Mouse (Mus musculus): Measurements from ENCODE around the gene Ddi2. TPM values are rescaled to one million over a fixed set of nuclear protein-coding genes. Genes with fewer than 3 reads are reported as not detected.

Gene Ddi2
- total RNA-seq, 1 experiment: 48.5 TPM

DNA sequence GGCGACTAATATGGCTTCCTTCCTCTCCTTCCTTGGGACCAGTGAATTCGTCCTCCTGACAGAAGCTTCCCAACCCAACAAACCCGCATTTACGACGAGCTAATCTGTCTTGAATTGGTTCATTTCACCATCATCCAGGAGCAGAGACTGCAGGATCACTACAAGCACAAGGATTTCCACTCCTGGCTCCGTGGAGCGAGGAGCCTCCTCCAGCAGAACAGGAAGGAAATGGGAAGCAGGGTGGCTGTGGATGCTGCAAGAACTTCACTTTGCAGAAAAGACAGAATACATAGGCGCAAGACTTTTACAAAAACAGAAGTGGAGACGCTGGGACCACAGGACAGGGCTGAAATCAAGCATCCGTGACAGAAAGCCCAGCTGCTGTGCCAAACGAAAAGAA is 1.4 kb upstream of the Ddi2 start:
- no peaks in the 10 kb centered on the region for H3K9me3 ChIP-seq (ENCODE audit: control insufficient read depth, insufficient read depth, low read depth, low read length)
- in situ Hi-C loops (cut with MboI; ENCODE audit: low sequenced_read_pairs in 2 of 2, unreplicated experiment in 2 of 2): no loop called here

GRCm38 (mm10) chr4:141723673-141724068 is 452 bp upstream of the Ddi2 start:
- in situ Hi-C loops (cut with MboI; ENCODE audit: low sequenced_read_pairs in 2 of 2, unreplicated experiment in 2 of 2): no loop called here
- Histone ChIP-seq H3K4me3 (ENCODE audit: insufficient read depth in 1 of 2, low read depth in 1 of 2, low read length in 2 of 2, poor library complexity in 1 of 2, severe bottlenecking in 1 of 2) (peak overlapping the region; percentile 32 to 86), H3K27ac (ENCODE audit: insufficient read depth, low read depth, low read length, poor library complexity, severe bottlenecking) (no peak overlapping the region), H3K9me3 (ENCODE audit: control insufficient read depth, insufficient read depth, low read depth, low read length) (no peaks in the 10 kb centered on the region), H3K36me3 (ENCODE audit: control insufficient read depth, insufficient read depth, low read length, poor library complexity, severe bottlenecking) (no peaks in the 10 kb centered on the region), H3K4me1 (ENCODE audit: control insufficient read depth in 2 of 2, insufficient read depth in 2 of 2, low read length in 2 of 2, poor library complexity in 1 of 2) (peaks cover 4 to 5% of the 10 kb centered on the region in 2 experiments), H3K9ac (ENCODE audit: insufficient read depth, low read depth, low read length, poor library complexity, severe bottlenecking) (peak overlapping the region; percentile 55; the same call in 1 of the 2 replicates)
- TF ChIP-seq ZNF384 (IDR thresholded peaks at IDR 0.05; ENCODE audit: low read depth, low read length): no peak
- TF ChIP-seq MAFK (IDR thresholded peaks at IDR 0.05; ENCODE audit: insufficient read depth, low read depth, low read length): no peak
- no peak for TF ChIP-seq ZC3H11A (IDR thresholded peaks at IDR 0.05; ENCODE audit: borderline replicate concordance, low read depth, low read length)
- DNase-seq (ENCODE audit: low read depth, low spot score): no peak

More for the DNA sequence above, 1.4 kb upstream of the Ddi2 start:
- Histone ChIP-seq H3K4me1 (ENCODE audit: control insufficient read depth in 2 of 2, insufficient read depth in 2 of 2, low read length in 2 of 2, poor library complexity in 1 of 2) (peaks cover 4 to 5% of the 10 kb centered on the region in 2 experiments), H3K36me3 (ENCODE audit: control insufficient read depth, insufficient read depth, low read length, poor library complexity, severe bottlenecking) (no peaks in the 10 kb centered on the region), H3K9ac (ENCODE audit: insufficient read depth, low read depth, low read length, poor library complexity, severe bottlenecking) (no peak overlapping the region), H3K27ac (ENCODE audit: insufficient read depth, low read depth, low read length, poor library complexity, severe bottlenecking) (no peak overlapping the region), H3K4me3 (ENCODE audit: insufficient read depth in 1 of 2, low read depth in 1 of 2, low read length in 2 of 2, poor library complexity in 1 of 2, severe bottlenecking in 1 of 2) (no peak overlapping the region)
- TF ChIP-seq HCFC1 (IDR thresholded peaks at IDR 0.05; ENCODE audit: borderline replicate concordance, insufficient read depth, low read length): no peak
- TF ChIP-seq CHD2 (IDR thresholded peaks at IDR 0.05; ENCODE audit: low read depth, low read length): no peak
- no peak for TF ChIP-seq ZNF384 (IDR thresholded peaks at IDR 0.05; ENCODE audit: low read depth, low read length)
- TF ChIP-seq MAFK (IDR thresholded peaks at IDR 0.05; ENCODE audit: insufficient read depth, low read depth, low read length): no peak
- TF ChIP-seq ZC3H11A (IDR thresholded peaks at IDR 0.05; ENCODE audit: borderline replicate concordance, low read depth, low read length): no peak
- no peak for DNase-seq (ENCODE audit: low read depth, low spot score)

GRCm38 (mm10) chr4:141721961-141722360 is 1.3 kb downstream of the Ddi2 start:
- H3K9ac ChIP-seq (ENCODE audit: insufficient read depth, low read depth, low read length, poor library complexity, severe bottlenecking): peak overlapping the region; percentile 7; the same call in 1 of the 2 replicates
- H3K36me3 ChIP-seq (ENCODE audit: control insufficient read depth, insufficient read depth, low read length, poor library complexity, severe bottlenecking): 0 out of 2 replicates have a peak, but pooled peaks cover 2% of the 10 kb centered on the region
- H3K9me3 ChIP-seq (ENCODE audit: control insufficient read depth, insufficient read depth, low read depth, low read length): no peaks in the 10 kb centered on the region
- no peak for DNase-seq (ENCODE audit: low read depth, low spot score)
- in situ Hi-C loops (cut with MboI; ENCODE audit: low sequenced_read_pairs in 2 of 2, unreplicated experiment in 2 of 2): no loop called here
- no peak overlapping the region for H3K27ac ChIP-seq (ENCODE audit: insufficient read depth, low read depth, low read length, poor library complexity, severe bottlenecking)
- H3K4me3 ChIP-seq (ENCODE audit: insufficient read depth in 1 of 2, low read depth in 1 of 2, low read length in 2 of 2, poor library complexity in 1 of 2, severe bottlenecking in 1 of 2): peak overlapping the region; percentile 86 to 94
- peaks cover 4 to 5% of the 10 kb centered on the region in 2 experiments for H3K4me1 ChIP-seq (ENCODE audit: control insufficient read depth in 2 of 2, insufficient read depth in 2 of 2, low read length in 2 of 2, poor library complexity in 1 of 2)
- no peak for TF ChIP-seq HCFC1 (IDR thresholded peaks at IDR 0.05; ENCODE audit: borderline replicate concordance, insufficient read depth, low read length)
- TF ChIP-seq MAFK (IDR thresholded peaks at IDR 0.05; ENCODE audit: insufficient read depth, low read depth, low read length): no peak
- TF ChIP-seq CHD2 (IDR thresholded peaks at IDR 0.05; ENCODE audit: low read depth, low read length): no peak
- no peak for TF ChIP-seq ZNF384 (IDR thresholded peaks at IDR 0.05; ENCODE audit: low read depth, low read length)
- no peak for TF ChIP-seq ZC3H11A (IDR thresholded peaks at IDR 0.05; ENCODE audit: borderline replicate concordance, low read depth, low read length)

DNA sequence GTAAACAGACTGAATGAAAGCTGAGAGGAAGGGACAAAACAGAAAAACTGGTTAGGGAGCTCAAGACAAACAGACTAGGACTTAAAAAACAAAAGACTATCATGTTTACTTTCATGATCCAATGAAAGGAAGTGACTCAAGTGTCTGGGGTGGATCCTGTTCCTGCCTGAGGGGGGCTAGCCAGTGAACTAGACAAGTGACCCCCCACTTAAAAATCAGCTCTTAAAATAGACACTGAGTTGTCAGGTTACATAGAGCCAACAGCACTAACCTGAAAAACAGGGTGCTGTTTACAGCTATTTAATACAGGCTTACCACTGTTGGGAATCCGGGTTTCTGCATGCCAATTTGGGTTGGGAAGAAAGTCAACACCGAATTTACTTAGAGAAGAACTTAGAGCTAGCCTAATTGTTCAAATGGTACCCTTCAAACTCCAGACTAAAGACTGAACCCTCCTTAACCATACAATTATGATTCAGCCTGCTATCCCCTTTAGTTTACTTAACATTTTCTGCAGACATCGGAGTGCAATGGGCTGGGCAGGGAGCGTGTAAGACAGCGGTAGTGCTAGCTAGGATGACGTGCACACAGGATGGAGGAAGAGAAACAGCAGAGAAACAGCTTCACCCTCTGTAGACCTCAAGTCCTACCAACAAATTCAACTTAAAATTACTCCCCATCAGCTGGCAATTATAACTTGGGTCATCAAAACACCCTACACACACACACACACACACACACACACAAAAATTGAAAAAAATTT is 2.3 kb downstream of the Ddi2 start:
- TF ChIP-seq ZNF384 (IDR thresholded peaks at IDR 0.05; ENCODE audit: low read depth, low read length): no peak
- TF ChIP-seq HCFC1 (IDR thresholded peaks at IDR 0.05; ENCODE audit: borderline replicate concordance, insufficient read depth, low read length): no peak
- Histone ChIP-seq H3K9ac (ENCODE audit: insufficient read depth, low read depth, low read length, poor library complexity, severe bottlenecking) (no peak overlapping the region), H3K36me3 (ENCODE audit: control insufficient read depth, insufficient read depth, low read length, poor library complexity, severe bottlenecking) (0 out of 2 replicates have a peak, but pooled peaks cover 2% of the 10 kb centered on the region), H3K9me3 (ENCODE audit: control insufficient read depth, insufficient read depth, low read depth, low read length) (no peaks in the 10 kb centered on the region), H3K27ac (ENCODE audit: insufficient read depth, low read depth, low read length, poor library complexity, severe bottlenecking) (no peak overlapping the region), H3K4me3 (ENCODE audit: insufficient read depth in 1 of 2, low read depth in 1 of 2, low read length in 2 of 2, poor library complexity in 1 of 2, severe bottlenecking in 1 of 2) (no peak overlapping the region; a peak in 1 of 4 replicates), H3K4me1 (ENCODE audit: control insufficient read depth in 2 of 2, insufficient read depth in 2 of 2, low read length in 2 of 2, poor library complexity in 1 of 2) (peaks cover 4 to 5% of the 10 kb centered on the region in 2 experiments)
- no peak for DNase-seq (ENCODE audit: low read depth, low spot score)
- in situ Hi-C loops (cut with MboI; ENCODE audit: low sequenced_read_pairs in 2 of 2, unreplicated experiment in 2 of 2): no loop called here

Data from ES-E14 (cell line).